Mouse (Mus musculus) WW6 (cell line): Measurements from ENCODE around the gene Zfp597.
A peak's percentile ranks its signal among the peaks of the same experiment; 100 is the strongest.
"Not testable (repeated sequence)": the region's sequence is repeated elsewhere in the genome, so short reads cannot be mapped to it uniquely, and the experiment has no call there.

ENCODE experiments used
- DNase-seq: peaks from one replicate; pipeline ENCODE4 v3.0.0-alpha.2; 2013; ENCODE audit warnings: low read depth, low spot score

Zfp597 gene

DNA sequence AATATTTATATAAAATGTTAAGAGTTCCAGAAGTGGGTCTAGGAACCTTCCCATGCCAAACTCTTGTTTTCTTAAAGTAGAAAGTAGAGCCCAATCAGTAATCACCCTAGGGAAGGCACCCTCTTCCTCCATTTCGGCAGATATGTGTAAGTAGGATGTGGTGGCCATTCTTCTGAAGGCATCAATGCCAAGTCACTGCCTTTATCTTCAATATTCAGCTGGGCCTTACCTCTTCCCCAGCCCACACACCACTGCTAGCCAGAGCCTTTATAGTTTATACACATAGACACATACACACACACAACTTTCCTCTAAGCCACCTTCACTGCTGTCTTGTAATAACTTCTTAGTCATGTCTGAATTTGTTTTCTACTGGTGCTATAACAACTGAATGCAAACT lies 28.6 kb downstream of the Zfp597 start:
- DNase-seq: no peak

DNA sequence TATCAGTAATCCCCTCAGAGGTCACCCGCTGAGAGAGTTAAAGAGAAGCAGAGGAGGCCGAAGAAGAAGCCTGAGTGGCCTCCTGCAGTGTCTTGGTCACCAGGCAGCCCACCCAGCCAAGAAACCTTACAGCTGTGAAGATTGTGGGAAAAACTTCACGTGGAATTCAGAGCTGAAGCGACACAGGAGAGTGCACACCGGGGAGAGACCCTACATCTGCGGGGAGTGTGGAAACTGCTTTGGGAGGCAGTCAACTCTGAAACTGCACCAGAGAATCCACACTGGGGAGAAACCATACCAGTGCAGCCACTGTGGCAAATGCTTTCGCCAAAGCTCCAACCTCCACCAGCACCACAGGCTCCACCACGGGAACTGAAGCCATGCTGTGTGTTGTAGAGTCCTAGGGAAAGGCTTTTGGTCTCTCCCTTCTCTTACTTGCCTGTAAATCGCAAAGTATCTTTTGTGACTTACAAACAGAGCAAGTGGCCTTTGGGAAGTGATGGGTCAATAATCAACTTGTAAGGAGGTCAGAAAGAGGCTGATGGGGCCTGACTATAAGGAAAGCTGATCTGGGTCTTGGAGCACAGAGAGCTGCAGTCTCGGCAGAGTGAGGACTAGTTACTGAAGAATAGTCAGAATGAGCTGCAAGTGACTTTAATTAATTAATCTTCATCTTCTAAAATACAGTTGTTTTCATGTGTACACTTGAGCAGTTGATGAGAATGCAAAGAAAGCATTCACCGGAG lies 29.8 kb downstream of the Zfp597 start:
- no peak for DNase-seq

DNA sequence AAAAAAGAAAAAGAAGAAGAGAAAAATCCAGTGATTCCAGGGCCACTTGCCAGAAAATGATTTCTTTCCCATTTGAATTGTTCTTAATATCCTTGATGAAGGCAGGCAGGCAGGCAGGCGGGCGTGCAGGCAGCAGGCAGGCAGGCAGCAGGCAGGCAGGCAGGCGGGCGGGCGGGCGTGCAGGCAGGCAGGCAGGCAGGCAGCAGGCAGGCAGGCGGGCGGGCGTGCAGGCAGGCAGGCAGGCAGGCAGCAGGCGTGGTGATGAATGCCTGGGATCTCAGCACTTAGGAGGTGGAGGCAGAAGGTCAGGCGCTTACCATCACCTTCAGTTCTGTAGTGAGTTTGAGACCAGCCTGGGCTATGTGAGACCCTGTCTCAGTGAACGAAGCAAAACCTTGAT lies 31.8 kb downstream of the Zfp597 start:
- no peak for DNase-seq

DNA sequence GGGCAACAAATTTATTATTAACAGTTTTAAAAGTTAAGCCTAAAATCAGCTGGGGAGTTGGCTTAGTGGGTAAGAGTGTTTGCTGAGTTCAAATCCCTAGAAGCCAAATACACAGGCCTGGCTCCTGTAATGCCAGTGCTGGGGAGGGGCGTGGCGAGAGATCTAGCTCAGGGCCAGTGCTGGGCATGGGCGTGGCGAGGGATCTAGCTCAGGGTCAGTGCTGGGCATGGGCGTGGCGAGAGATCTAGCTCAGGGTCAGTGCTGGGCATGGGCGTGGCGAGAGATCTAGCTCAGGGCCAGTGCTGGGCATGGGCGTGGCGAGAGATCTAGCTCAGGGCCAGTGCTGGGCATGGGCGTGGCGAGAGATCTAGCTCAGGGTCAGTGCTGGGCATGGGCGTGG lies 33.1 kb downstream of the Zfp597 start:
- not testable (repeated sequence) for DNase-seq

DNA sequence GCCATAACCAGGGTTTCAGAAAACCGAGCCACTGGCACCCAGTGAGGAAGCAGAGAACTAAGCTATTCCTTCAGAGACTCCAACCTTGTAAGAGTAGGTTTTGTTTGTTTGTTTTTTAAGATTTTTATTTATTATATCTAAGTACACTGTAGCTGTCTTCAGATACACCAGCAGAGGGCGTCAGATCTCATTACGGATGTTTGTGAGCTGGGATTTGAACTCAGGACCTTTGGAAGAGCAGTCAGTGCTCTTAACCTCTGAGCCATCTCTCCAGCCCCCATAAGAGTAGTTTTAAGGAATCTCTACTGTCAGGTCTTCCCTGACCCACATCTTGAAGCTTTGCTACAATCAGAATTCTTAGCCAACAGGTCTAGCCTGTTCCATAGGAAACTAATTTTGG lies 35.9 kb downstream of the Zfp597 start:
- DNase-seq: no peak

DNA sequence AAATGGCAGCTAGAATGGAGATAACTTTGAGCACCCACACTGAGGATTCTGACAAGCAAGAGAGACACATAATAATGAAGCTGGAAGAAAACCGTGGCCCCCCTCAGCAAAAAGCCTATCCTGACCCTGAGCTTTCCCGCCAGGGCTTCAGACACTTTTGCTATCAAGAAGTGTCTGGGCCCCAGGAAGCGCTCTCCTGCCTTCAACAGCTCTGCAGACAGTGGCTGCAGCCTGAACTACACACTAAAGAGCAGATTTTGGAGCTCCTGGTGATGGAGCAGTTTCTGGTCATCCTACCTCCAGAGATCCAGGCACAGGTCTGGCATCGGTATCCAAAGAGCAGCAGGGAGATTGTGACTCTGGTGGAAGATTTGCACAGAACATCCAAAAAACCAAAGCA lies 36.5 kb downstream of the Zfp597 start:
- no peak for DNase-seq

DNA sequence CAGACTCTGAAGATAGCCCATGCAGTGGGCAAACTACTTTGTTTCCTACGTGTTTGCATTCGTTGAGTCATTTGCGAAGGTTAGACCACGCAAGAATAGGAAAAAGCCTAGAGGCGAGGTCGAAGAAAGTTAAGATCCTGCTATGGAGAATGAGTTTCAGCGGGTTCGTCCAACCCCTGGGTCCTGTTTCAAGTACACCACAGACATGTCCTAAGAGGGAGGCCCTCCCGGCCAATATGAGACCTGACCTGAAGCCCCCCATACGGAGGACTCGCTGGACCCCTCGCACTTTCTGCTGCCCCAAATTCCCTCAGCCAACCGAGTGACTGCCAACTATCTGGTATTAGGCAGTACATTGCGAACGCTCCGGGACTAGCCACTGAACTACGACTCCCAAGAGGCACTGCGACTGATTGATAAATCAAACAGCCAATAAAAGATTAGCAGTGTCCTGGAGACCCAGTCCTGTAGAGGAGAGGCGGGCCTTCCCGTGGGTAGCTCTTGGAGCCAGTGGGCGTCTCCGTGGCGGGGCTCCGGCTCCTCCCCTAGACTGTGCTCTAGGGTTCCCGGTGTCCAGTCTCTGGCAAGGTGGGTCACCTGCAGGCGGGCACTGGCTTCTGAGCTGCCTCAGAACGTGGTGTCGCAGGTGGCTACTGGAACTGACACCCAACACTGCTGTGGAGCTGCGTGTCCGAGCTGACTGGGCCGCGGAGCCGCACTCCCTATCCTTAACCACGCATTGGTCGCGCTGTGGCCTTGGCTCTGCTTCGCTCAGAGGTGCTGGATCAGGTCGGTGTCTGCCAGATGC lies 37.4 kb downstream of the Zfp597 start, which contains the start of gene Zfp174:
Gene Zfp174, plus strand, starts transcription at position 558 of the 808 bp plus-strand sequence.
- DNase-seq: peak; percentile 66

DNA sequence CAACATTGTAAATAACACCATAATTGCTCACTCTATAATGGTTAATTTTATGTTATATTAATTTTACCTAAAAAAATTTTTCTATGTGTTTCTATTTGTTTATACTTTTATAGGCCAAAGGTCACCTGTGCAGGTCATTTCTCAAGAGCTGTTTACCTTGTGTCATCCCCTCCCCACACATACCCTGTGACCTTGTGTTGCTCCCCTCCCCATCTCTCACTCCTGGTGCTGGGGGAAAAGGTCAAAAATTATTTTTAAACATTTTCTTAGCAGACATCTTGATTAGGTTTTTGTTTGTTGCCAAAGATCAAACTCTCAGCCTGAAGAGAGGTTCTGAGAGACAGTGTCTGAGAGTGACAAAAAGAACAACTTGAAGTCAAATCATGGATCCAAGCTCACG lies 40.6 kb downstream of the Zfp597 start:
- no peak for DNase-seq

DNA sequence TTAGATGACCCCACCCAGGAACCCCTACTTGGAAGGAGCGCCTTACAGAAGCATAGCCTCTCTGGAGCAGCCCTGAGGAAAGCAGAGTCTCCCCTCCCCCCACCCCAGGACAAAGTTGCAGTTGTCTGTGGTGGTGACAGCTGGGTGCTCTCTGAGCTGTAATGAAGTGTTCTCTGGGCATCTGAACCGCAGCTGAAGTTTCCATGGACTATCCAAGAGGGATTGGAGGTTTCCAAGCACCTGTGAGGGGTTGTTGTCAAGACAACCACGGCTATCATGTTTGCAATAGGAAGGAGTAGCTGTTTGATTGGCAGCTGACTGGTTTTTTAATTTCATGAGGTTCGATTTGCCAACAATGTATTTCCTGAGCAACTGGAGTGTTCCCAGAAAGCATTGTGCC lies 41.4 kb downstream of the Zfp597 start:
- no peak for DNase-seq

DNA sequence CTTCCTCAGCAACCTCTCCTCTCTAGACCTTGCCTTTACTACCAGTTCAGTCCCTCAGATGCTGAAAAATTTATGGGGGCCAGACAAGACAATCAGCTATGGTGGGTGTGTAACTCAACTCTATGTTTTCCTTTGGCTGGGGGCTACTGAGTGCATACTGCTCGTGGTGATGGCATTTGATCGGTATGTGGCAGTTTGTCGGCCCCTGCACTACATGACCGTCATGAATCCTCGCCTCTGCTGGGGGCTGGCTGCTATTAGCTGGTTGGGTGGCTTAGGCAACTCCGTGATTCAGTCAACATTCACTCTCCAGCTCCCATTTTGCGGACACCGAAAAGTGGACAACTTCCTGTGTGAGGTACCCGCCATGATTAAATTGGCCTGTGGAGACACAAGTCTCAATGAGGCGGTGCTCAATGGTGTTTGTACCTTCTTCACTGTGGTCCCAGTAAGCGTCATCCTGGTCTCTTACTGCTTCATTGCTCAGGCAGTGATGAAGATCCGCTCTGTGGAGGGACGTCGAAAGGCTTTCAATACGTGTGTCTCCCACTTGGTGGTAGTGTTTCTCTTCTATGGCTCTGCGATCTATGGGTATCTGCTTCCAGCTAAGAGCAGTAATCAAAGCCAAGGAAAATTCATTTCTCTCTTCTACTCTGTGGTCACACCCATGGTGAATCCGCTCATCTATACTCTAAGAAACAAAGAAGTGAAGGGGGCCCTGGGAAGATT lies 45.0 kb downstream of the Zfp597 start:
- no peak for DNase-seq

DNA sequence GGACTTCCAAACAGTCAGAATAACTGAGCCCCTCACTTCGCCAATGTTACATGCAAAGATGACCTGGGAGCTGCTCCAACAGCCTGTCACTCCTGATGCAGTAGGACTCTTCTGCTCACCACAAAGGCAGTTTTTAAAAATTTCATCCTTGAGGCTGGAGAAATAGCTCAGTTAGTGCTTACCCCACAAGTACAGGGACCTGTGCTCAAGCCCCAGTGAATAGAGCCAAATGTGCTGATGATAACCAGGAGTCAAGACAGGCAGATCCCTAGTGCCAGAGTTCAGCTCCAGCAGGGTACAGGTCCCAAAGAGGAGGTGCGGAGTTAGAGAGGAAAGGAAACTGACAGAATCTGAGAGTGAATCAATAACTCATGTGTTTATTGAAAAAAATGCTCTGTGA lies 48.9 kb downstream of the Zfp597 start:
- DNase-seq: no peak

DNA sequence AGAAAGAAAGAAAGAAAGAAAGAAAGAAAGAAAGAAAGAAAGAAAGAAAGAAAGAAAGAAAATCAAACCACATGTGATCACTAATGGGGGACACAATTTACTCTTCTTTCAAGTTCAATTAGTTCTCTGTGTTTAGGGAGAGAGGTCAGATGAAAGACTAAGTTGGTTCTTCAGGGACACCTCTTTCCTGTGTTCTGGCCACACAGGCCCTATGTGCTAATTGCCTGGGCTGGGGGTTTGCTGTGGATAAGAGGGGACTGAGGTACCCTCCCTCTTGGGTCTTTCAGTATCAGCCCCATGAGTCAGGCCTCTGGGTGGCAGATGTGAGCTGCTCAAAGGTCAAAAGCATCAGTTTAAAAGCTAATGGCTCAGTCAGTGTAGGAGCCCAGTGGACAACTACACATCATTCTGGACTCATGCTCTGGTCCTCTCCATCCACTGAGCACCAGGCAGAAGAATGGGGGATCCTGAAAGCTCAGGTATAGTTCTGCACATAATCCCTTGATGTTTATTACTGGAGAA lies 53.7 kb downstream of the Zfp597 start, which contains the start of gene Olfr15:
Gene Olfr15, plus strand, starts transcription at position 291 of the 522 bp plus-strand sequence.
- DNase-seq: no peak

DNA sequence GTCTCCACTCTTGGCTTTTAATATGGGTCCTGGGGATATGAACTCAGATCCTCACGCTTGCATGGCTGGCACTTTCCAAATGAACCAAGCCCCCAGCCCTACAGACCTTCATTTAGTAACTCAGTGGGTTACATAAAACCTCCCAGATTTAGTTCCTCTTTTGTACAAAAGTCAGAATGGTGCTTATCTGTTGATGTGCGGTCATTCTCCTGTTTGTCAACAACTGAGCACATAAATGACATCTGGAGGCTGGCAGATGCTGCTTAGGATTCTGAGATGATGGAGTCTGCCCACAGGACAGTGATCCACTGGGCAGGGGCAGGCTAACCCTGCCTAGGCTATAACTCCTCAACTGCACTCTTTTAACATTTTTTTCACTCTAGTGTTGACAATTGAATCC lies 54.6 kb downstream of the Zfp597 start:
- no peak for DNase-seq

DNA sequence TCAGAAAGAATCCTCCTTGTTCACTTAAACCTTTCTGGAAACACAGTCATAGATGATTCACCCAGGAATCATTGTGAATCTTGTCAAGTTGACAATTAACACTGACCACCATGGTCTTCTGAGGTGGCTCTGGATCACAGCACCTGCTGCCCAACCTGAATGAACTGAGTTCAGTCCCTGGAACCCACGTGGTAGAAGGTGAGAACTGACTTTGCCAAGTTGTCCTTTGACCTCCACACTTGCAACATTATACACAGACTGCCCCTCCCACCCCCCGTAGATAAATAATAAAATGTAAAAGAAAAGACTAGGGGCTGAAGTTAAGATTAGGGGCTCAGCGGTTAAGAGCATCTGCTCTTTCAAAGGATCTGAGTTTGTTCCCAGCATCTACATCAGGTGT lies 56.3 kb downstream of the Zfp597 start:
- no peak for DNase-seq

DNA sequence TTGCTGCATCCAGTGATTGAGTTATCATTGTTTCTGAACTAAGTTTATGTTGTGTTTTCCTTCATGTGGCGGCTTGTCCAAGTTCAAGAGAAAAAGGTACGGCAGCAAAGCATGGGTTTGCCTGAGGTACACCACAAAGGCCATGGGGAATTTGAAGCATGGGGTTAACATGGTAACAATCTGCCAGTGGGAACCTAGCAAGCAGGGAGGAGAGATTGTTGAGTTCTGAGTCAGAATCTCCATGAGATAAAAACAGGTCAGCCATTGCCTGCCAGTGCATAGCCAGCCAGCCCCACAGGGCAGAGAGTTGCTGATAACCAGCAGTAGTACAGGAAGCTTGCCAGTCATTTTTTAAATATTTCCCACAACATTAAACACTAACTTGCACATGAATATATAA lies 64.2 kb downstream of the Zfp597 start:
- no peak for DNase-seq

DNA sequence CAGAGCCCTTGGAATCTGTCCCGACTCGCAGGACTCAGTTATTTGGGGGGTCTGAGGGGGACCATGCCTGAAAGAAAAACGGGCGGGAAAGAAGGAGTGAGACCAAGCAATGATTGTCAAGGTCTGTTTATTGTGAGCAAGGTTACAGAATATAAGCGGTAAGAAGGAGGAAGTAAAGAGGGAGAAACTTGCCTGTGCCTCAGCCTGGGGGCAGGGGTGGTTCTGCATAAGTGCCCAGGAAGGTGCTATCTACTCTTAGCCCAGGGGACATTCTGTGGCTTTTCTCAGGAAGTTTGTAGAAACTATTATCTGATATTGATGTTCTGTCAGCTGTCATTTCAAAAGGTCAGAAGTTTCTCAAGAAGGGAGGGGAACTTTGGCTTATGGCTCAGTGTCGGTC lies 69.7 kb downstream of the Zfp597 start:
- not testable (repeated sequence) for DNase-seq
